Mouse (Mus musculus): Measurements from ENCODE around the gene Ext2.

Ext2 gene

DNA sequence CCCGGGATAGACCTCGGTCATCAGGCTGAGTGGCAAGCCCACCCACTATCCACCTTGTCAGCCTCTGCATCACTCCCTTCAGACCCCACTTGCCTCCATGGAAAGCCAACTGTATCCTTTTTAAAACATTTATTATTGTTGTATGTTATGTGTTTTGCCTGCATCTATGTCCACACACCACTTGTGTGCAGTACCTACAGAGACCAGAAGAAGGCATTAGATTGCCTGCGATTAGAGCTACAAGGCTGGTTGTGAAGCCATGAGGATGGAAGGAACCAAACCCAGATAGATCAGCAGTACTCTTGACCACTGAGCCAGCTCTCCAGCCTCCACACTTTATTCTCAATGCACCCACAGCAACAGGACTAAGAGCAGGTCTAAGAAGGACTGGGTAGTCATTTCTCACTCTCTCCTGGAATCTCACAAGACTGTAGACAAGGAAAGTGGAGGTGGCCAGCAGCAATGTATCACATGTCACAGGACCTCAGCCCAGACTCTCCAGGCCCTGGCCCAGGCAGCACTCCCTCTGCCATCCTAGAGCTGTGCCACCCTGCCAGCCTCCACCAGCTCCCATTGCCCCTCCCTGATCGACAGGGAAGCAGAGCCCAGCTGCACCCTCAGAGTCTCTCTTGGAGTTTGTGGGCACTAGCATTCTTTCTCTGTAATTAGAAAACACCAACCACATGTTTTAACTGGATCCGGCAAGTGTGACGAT, 15.7 kb downstream of the Ext2 start:
- no peak for DNase-seq (ENCODE audit: low spot score in 2 of 2)

DNA sequence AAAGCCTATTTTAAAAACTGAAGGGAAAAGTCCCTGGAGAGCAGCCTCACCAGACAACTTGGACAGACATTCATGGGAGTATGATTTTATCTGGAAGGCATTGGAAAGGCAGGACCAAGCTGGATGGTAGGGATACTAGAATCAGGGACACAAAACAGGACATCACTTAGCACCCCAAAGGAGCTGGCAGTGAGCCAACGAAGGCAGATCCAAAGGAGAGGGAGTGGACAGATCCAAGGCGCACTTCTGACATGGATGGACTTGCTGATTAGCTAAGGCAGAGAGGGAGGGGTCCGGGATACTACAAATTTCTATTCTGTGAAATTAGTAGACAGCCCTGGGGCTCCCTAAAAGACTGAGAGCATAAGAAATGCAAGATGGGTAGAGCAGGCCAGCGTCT, 16.8 kb downstream of the Ext2 start:
- no peak for DNase-seq (ENCODE audit: low spot score in 2 of 2)

DNA sequence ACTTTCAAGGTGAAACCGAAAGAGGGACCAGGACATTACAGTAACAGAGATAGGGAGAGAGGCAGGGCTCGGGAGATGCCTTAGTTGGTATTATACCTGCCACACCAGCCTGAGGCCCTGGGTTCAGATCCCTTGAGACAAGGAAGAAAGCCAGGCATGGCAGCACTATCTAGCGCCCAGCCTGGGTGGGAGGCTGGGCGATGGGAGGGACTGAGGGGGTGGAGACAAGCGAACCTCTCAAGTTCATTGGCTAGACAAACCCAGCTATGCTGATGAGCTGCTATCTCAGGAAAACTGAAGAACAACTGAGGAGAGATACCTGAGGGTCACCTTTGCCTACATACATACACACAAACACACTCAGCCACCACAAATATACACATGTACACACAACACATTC, 17.3 kb downstream of the Ext2 start:
- DNase-seq (ENCODE audit: low spot score in 2 of 2), result no peak

DNA sequence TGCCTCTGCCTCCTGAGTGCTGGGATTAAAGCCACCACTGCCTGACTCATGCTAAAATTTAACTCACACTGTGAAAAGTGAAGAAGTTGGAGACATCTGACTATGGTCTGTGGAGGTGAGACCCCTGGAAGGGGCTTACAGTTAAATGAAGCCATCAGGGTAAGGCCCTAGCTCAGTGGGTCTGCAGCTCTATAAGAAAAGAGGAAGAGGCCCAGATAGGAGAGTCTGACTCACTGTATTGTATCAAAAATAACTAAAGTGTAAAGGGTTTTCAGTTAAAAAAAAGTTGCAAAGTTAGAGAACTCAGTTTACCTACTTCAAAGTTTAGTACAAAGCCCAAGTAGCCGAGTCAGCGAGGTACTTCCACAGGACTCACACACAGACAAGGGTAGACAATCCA, 19.4 kb downstream of the Ext2 start:
- no peak for DNase-seq (ENCODE audit: low spot score in 2 of 2)

DNA sequence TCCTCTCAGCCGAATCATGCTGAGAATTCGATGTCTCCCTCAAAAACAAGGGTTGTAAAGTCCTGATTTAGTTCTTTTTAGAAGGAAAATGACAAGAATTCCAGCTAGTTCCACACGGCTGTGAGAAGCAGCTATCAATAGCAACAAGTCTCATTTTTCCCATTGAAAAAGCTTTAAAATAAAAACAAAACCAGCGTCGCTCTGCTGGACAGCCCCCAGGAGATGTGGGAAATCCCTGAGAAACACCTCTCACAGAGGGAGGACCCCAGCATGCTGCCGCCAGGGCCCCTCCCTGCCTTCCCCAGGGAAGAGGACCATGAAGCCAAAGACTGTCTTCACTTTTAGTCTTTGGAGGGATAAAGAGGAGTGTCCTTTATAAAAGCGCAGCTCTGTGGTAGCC, 21.3 kb downstream of the Ext2 start:
- DNase-seq (ENCODE audit: low spot score in 2 of 2), result no peak

DNA sequence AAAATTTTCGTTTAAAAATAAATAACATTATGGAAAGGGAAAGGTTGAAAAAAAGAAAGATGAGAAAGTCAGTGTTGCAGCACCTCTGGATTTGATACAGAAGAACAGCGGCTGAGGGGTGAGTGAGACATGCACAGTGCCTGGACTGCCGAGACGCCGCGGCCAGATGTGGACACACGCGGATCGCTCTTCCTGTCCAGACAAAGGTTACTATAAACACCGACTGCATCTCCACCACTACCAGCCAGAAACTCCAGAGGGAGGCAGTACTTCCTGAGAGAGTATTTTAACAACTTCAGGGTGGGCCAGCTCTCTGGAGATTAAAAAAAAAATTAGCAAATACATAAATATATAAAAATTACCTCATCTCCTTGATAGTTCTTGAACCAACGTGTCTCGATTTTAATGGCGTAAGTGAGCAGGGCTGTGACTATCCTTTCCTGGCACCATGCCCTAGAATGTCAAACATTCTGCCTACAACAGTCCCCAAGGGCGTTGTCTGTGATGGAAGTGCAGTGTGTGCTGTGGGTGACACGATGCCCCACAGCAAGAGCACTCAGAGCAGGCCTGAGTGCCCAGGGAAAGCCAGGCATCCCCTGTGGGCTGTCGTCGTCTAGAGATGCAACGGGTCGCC, 25.1 kb downstream of the Ext2 start:
- DNase-seq (ENCODE audit: low spot score in 2 of 2), result no peak

DNA sequence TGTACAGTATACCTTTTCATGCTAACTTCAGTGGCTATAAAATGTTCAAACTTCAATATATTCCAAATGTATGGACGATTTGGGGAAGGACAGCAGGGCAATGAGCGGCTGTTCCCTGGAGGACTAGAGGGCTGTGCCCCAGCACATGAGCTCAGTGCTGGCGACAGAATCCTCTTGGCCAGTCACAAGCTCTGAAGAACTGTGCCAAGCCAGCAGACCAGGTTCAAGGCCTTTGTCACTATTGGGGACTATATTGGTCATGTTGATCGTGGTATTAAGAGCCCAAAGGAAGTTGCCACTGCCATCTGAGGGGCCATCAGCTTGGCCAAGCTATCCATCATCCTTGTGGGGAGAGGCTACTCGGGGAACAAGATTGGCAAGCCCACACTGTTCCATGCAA, 28.0 kb downstream of the Ext2 start:
- DNase-seq (ENCODE audit: low spot score in 2 of 2), result no peak

DNA sequence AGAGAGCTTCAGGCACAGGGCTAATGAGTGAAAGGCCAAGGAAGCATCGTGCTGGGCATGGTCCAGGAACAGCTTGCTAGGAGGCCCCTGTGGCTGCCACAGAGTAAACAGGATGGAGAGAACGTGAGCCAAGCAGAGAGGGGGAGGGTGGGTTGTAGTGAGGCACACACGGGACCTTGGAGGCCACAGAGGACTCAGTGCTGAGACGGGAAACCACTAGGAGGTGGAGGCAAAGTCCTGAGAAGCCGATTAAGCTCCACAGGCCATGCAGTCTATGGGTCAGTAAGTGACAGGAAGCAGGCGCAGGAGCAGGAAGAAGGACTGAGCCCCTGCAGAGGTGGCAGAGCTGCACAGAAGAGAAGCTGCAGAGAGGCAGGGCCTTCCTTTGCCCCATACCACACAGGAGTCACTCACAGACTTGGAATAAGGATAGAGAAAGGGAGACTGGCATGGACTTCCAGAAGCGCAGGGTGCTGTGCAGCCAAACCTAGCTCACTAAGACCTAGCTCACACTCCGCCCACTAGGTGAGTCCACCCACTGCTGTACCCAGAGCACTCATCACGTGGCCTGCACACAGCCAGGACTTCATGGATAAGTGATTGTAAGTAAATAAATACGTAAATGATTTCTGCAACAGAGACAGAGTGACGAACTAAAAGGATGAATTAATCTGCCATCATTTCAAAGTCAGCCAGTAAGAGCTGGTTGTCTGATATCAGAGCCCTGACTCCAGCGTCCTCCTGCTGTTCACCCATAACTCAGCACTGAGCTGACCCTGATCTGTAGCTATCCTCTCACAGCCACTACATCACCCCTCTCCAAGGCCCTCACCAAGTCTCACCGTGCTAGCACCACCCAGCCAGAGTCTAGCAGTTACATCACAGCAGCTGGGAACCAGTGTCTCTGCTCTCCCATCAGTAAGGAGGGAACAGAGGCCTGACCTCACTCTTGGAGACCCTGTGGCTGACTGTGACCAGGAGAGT, 30.6 kb downstream of the Ext2 start:
- peak in 1 of 2 experiments; percentile 39 for DNase-seq (ENCODE audit: low spot score in 2 of 2)

DNA sequence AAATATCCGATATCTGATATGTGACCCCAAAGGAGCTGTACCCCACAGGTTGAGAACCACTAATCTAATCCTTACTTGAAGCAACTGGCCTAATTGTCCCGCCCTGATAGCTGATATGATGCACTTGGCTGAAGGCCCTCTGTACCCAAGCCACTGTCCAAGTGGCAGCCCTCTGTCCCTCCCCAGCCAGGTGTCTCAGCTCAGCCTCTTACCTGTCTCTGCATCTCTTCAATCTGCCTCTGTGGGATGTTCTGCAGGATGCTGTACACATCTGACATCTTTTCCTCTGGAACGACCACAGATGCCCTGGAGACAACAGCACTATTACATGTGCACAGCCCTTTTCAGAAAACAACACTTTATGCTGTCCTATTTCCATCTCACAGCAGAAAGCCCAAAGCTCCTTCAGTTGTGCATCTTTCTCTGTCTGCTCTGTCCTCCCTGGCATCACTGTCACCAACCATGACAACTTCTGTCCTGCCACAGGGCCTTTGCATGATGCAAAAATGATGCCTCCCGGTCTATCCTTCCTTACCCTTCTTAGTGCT, 31.5 kb downstream of the Ext2 start:
- DNase-seq (ENCODE audit: low spot score in 2 of 2), result no peak

DNA sequence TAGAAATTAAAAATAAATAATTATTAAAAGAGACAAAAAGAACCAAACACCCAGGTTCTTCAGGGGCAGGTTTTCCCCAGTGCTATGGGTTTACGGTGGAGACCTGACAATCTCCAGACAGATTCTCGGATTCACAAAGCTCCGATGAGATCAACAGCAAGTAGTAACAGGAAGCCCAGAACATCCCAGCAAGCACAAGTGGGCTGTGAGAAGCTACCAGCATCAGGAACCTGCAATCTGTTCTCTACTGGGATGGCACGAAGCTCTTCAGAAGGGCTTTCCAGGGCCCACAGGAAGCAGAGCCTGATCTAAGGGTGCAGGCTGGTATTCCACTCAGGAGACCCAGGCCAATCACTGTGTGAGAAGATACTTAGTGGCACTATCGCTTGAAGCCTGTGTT, 33.8 kb downstream of the Ext2 start:
- no peak for DNase-seq (ENCODE audit: low spot score in 2 of 2)

DNA sequence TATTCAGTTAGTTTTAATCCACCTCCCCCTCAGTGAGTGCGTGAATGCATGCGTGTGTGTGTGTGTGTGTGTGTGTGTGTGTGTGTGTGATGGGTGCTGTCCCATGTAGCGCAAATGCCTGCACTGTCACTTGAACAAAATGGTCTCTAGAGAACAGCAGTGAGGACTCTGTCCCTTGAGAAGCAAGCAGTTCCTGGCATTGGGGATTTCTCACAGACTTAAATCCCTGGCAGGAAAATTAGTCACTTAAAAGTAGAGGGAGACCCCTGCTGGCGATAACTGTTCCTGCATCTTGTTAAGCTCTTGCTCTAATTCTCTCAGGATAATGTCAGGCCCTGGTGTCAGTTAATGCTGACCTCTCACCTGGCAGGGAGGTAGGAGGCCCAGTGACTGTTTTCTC, 36.2 kb downstream of the Ext2 start:
- DNase-seq (ENCODE audit: low spot score in 2 of 2), result peak; percentile 78 to 91

DNA sequence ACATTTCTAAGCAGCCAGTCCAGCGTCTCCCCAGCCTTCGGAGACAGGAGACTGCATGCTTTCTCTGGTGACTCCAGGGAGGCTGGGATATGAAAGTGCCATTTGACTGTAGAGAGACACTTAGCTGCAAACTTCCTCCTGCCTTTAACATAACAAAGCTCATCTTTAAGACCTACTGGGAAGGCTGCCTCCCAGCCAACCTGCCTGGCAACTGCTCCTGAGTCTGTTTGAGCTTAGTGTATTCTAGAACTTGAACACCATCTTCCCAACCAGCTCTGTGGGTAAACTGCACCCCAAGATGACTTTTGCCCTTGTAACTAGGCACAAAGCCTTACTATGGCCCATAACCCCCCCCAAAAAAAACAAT, 37.0 kb downstream of the Ext2 start:
- no peak for DNase-seq (ENCODE audit: low spot score in 2 of 2)

DNA sequence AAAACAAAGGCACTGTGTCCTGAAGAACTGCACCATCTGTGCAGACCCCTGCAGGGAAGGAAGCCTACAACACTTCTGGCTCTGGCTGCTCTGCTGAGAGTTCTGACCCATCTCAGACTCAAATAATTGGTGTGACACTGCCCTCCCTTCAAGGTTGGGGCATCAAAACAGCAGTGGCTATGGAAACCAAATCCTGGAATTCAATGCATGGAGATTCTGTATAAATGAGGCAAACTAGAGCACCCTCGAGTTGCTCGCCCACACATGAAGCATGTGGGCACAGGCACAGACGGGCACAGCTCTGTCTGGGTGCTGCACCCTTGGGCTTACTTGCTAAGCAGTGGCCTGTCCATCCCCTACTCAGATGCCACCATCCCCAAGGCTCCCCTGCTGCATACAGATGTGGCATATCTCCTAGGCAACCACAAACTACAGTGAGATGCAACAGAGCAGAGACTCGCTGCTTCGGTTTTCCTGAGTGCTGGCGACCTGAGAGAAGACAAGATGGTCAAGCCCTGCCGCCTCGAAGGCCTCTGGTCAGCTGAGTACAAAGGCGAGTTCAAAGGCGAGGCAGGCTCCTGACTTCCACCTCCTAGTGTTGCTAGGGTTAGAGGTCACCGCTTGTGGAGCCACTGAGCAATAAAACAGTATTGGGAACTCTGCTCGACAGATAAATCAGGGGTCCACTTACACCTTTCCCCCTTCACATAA, 37.5 kb downstream of the Ext2 start:
- peak; percentile 34 to 60 for DNase-seq (ENCODE audit: low spot score in 2 of 2)

DNA sequence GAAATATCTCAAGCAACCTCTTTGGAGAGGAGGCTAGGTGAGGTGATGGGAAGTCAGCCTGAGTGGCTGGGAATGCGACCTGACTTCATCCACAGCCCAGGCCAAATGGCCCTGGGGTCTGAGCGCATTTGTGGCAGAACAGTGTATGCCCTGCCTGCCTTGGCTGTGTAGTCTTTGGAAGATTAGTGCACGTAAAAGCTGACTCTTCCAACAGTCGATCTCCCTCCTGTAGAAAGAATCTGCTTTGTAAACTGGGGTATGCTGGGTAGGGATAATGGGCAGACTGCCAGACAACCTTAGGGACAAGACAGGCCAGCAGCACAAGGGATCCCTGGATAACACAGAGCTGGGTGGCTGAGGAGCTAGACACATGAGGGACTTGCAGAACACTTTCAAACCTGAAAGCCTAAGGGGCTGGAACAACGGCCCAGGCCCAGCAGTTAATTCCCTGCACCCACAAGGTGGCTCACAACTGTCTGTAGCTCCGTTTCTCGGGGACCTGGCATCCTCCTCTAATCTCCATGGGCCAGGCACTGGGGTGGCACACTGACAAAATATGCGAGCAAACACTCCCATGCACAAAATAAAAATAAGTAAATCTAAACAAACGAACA, 38.3 kb downstream of the Ext2 start:
- no peak for DNase-seq (ENCODE audit: low spot score in 2 of 2)

DNA sequence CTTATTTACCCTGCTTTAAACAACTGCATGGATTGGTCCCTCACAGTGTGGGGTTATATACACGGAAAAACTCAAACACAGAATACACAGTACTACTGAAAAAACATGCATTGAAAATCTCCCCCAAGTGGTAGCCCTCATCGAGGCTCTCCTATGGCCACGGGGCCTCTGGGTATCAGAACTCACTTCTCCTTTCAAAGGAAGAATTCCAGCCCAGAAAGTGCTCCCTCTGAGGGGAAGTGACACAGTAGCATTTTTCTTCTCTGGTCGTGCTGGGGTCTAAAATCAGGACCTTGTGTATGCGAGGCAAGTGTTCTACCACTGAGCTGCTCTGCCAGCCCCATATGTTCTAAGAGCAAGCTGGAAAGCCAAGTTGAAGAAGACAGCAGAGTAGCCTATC, 39.7 kb downstream of the Ext2 start:
- no peak for DNase-seq (ENCODE audit: low spot score in 2 of 2)

DNA sequence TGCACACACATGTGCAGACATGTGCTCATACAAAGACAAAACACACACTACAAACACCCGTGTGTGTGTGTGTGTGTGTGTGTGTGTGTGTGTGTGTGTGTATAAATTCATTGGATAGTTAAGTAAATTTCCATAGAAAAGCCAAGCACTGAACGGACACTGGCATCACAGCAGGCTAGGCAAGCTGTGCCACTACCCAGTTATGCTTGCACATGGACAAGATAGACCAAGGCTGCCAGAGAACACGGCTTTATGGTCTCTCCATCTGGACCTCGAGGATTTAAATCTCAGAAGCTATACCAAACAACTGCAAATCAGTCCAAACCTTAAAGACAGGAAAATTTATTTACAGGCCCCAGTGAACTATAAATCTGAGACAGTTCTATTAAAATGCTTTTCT, 40.2 kb downstream of the Ext2 start:
- DNase-seq (ENCODE audit: low spot score in 2 of 2), result no peak

DNA sequence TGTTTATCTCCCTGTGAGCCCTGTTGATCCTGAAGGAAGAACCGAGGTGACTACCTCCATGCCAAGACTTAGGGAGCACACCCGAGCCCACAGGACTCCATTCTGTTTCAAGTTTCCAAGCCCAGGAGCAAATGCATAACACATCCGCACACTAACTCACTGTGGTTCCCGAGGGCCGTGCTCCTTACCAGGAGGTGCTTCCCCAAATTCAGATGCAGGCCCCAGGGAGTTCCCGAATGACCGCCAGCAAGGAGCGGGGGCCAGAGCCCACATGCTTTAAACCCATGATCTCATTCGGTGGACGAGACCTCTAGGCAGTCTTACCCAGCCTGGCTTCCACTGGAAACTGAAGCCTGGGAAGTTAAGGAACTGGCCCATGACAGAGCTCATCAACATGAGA, 41.8 kb downstream of the Ext2 start:
- no peak for DNase-seq (ENCODE audit: low spot score in 2 of 2)

DNA sequence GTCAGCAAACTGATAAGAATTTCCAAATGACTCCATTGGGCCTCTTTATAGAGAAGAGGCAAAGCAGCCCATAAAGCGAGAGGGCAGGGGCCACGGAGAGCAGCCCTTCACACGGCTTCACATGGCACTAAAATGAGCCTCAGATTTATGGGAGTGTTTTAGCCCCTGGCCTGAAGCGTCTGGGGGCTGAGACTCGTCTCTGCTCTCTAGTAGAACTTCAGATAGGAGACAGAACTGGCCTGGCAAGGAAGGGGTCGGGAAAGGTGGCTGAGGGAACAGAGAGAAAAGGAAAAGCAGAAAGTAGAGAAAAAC, 42.5 kb downstream of the Ext2 start:
- DNase-seq (ENCODE audit: low spot score in 2 of 2), result no peak

DNA sequence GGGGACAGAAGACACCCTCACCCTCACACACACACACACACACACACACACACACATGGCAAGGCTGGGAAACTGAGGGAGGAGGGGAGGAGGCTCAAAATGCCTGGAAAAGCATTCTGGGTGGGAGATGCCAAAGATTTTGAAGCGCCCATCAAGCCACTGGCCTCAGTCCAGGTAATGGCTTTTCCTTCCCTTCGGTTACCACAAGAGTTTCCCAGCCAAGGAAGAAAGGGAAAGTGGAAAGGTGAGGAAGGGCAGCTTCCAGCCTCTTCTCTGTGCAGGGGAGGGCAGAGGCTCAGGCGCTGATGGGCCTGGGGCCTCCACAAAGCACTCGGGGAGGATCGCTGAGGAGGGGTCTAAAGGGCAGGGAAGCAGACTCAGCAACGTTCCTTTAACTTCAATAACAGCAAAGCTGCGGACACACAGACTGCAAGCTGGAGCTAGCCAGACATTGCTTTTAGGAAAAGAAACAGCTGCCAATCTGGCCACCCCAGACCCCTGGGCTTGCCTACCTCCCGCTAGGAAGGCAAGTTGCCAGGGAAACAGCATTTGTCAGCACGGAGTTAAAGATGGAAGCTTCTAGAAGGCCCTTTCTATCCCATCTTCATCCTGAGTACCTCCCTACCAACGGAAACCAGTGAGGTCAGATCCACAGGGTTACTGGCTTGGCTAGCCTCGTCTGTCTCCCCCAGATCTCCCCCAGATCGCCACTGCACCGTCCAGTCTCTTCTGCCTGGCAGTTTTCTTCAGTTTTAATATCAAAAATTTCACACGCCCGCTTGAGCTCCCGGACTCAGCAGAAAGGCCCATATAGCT, 43.1 kb downstream of the Ext2 start:
- no peak for DNase-seq (ENCODE audit: low spot score in 2 of 2)

DNA sequence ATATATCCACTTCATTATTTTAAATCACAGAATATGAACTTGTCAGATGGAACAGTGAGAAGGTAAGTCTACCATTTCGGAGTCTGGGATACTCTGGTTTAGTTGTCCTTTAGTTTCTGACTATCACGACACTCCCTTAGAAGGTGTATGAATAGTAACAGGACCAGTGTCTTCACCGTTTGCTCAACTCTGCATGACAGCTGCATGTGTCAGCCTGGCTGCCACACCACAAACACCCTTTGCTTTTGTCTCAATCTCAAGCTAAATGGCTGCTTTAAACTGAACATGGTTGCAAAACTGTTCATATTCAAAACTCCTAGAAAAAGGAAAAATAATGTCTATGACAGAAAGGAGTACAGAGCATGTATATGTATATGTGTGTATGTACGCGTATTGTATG, 43.8 kb downstream of the Ext2 start:
- no peak for DNase-seq (ENCODE audit: low spot score in 2 of 2)

DNA sequence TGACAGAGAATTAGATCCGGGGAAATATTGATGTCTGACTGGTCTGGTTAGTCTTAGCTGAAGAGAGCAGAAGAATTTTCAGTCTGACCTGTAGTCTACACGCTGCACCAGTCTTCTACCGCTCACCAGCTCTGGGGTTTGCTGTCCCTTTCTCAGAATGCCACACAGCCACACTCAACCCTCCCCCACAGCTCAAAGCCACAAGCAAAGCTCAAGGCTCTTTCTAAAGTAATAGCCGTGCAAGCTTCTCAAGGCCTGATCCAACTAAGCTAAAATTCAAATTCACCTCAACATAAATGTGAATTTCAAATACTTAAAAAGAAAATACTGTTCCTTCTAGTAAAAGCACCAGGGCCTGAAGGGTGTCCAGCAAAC, 45.3 kb downstream of the Ext2 start:
- no peak for DNase-seq (ENCODE audit: low spot score in 2 of 2)
